ENCODE assay signal across 11 mouse cellular contexts in genomic region chr11:84497944-84498343, GRCm38 (mm10). TPM values are rescaled to one million over a fixed set of nuclear protein-coding genes. Genes with fewer than 3 reads are reported as not detected.
DNase-seq lines count a peak whose midpoint lies in the region; ATAC-seq and TF ChIP-seq lines count a peak whose summit lies in the region.
"Had no signal": no experiment of that assay in that cellular context is flagged by ENCODE, and none has a peak within 500 bp of the region (broad histone marks: within the 10 kb centered on the region; RNA-seq: fewer than 3 reads in every experiment).

No protein-coding gene starts in this region.

- no peaks in the 10 kb centered on the region for H3K9me3 ChIP-seq in hindbrain, embryonic 11.5 days (ENCODE audit: control insufficient read depth, low read length)
- no peaks in the 10 kb centered on the region for H3K9me3 ChIP-seq in hindbrain, embryonic 16.5 days (ENCODE audit: control insufficient read depth, low read length)
- no peaks in the 10 kb centered on the region for H3K9me3 ChIP-seq in lung, embryonic 14.5 days (ENCODE audit: low read depth, low read length)
- H3K9me3 ChIP-seq: G1E; hindbrain, embryonic 12.5 days had no signal

- CTCF ChIA-PET in Patski (lab: Charles Lee) = no interaction called here

- H3K9ac ChIP-seq in hindbrain, embryonic 11.5 days (ENCODE audit: low read depth, low read length) = no peak overlapping the region
- H3K9ac ChIP-seq in hindbrain, embryonic 16.5 days (ENCODE audit: low read depth, low read length) = no peak overlapping the region
- no peak overlapping the region for H3K9ac ChIP-seq in lung, embryonic 14.5 days
- H3K9ac ChIP-seq: hindbrain, embryonic 12.5 days had no signal

- POLR2A ChIA-PET in Patski (lab: Charles Lee) = no interaction called here

- H3K27me3 ChIP-seq in hindbrain, embryonic 11.5 days (ENCODE audit: control insufficient read depth, insufficient read depth, low read length) = no peaks in the 10 kb centered on the region
- H3K27me3 ChIP-seq in hindbrain, embryonic 16.5 days (replicated peaks; ENCODE audit: control insufficient read depth, insufficient read depth, low read length) = no peaks in the 10 kb centered on the region
- no peaks in the 10 kb centered on the region for H3K27me3 ChIP-seq in lung, embryonic 14.5 days (ENCODE audit: insufficient read depth, low read length)
- no peaks in the 10 kb centered on the region for H3K27me3 ChIP-seq in Patski
- H3K27me3 ChIP-seq: hindbrain, embryonic 12.5 days had no signal

- H3K4me2 ChIP-seq in hindbrain, embryonic 11.5 days (replicated peaks; ENCODE audit: low read depth, low read length) = no peak overlapping the region
- no peak overlapping the region for H3K4me2 ChIP-seq in hindbrain, embryonic 16.5 days (ENCODE audit: low read length)
- H3K4me2 ChIP-seq in lung, embryonic 14.5 days = no peak overlapping the region
- H3K4me2 ChIP-seq: hindbrain, embryonic 12.5 days had no signal

- in situ Hi-C loops in Patski (cut with MboI; ENCODE audit: low pct_unique_long_range_greater_than_20kb) = no loop called here

- ATAC-seq in hindbrain, embryonic 11.5 days (ENCODE audit: low FRiP score) = no peak
- no peak for ATAC-seq in hindbrain, embryonic 16.5 days
- no peak for ATAC-seq in lung, embryonic 14.5 days (ENCODE audit: insufficient read depth)
- no peak for ATAC-seq in Patski

- peak; percentile 34 for TF ChIP-seq CTCF in lung, embryonic 14.5 days (IDR thresholded peaks at IDR 0.05; ENCODE audit: low read depth)
- TF ChIP-seq CTCF in Patski (IDR thresholded peaks at IDR 0.05) = peak; percentile 63

- no peaks in the 10 kb centered on the region for H3K36me3 ChIP-seq in hindbrain, embryonic 11.5 days (ENCODE audit: control insufficient read depth, insufficient read depth, low read length)
- H3K36me3 ChIP-seq in hindbrain, embryonic 16.5 days (ENCODE audit: control insufficient read depth, insufficient read depth, low read length) = peaks cover 5% of the 10 kb centered on the region
- peaks cover 28% of the 10 kb centered on the region for H3K36me3 ChIP-seq in lung, embryonic 14.5 days (ENCODE audit: insufficient read depth)

- WGBS in hindbrain, embryonic 11.5 days = 74% methylated on average over 2 of the region's 2 CpGs
- WGBS in hindbrain, embryonic 16.5 days = 72% methylated on average over 2 of the region's 2 CpGs
- WGBS in lung, embryonic 14.5 days = 73% methylated on average over 2 of the region's 2 CpGs

- no peak overlapping the region for H3K27ac ChIP-seq in hindbrain, embryonic 11.5 days (ENCODE audit: low read depth, low read length)
- no peak overlapping the region for H3K27ac ChIP-seq in hindbrain, embryonic 16.5 days (ENCODE audit: low read depth, low read length)
- no peak overlapping the region for H3K27ac ChIP-seq in lung, embryonic 14.5 days (ENCODE audit: low read depth)
- H3K27ac ChIP-seq: hindbrain, embryonic 12.5 days had no signal

- no peak overlapping the region for H3K4me3 ChIP-seq in hindbrain, embryonic 11.5 days (ENCODE audit: low read depth, low read length)
- H3K4me3 ChIP-seq in hindbrain, embryonic 16.5 days (ENCODE audit: low read length) = no peak overlapping the region
- H3K4me3 ChIP-seq in lung, embryonic 14.5 days (ENCODE audit: low read depth, low read length) = no peak overlapping the region
- H3K4me3 ChIP-seq: hindbrain, embryonic 12.5 days had no signal

- peak; percentile 29 for DNase-seq in hindbrain, embryonic 11.5 days (ENCODE audit: low spot score)
- no peak for DNase-seq in lung, embryonic 14.5 days
- DNase-seq in lung, postnatal 25 days (ENCODE audit: low spot score) = no peak
- DNase-seq in Patski (ENCODE audit: low read depth, low spot score) = no peak
- DNase-seq in embryo, embryonic 10.5 days (ENCODE audit: low spot score) = peak; percentile 39
- no peak for DNase-seq in urinary bladder, postnatal 14 days (ENCODE audit: low spot score)
- no peak for DNase-seq in testis, postnatal 14 days (ENCODE audit: low spot score)
- DNase-seq: lung, postnatal 4 days had no signal

- H3K4me1 ChIP-seq in hindbrain, embryonic 11.5 days (replicated peaks; ENCODE audit: control insufficient read depth, insufficient read depth, low read length) = no peaks in the 10 kb centered on the region
- peaks cover 2% of the 10 kb centered on the region; the same call in 1 of the 2 replicates for H3K4me1 ChIP-seq in hindbrain, embryonic 16.5 days (ENCODE audit: control insufficient read depth, insufficient read depth, low read depth, low read length)
- no peaks in the 10 kb centered on the region for H3K4me1 ChIP-seq in lung, embryonic 14.5 days (ENCODE audit: insufficient read depth)

RNA-seq across cellular contexts. Expression of gene Aatf, which starts 15.4 kb away (rescaled TPM):
- 59.9 and 64.5 TPM in 2 replicates for polyA plus RNA-seq in hindbrain, embryonic 11.5 days (2014; fragmentation: Nextera tagmentation; extraction: Ambion mirVana)
- polyA plus RNA-seq in hindbrain, embryonic 16.5 days (2015; fragmentation: Nextera tagmentation; extraction: Ambion mirVana) = 51.0 and 52.1 TPM in 2 replicates
- polyA plus RNA-seq in lung, embryonic 14.5 days (2014; fragmentation: Nextera tagmentation; extraction: Ambion mirVana) = 44.9 and 48.0 TPM in 2 replicates
- polyA plus RNA-seq in Patski (2021) = 40.9 TPM

RNA-seq across cellular contexts. Expression of gene Lhx1, which starts 27.4 kb away (rescaled TPM):
- 53.3 and 57.3 TPM in 2 replicates for polyA plus RNA-seq in hindbrain, embryonic 11.5 days (2014; fragmentation: Nextera tagmentation; extraction: Ambion mirVana)
- 35.9 and 43.0 TPM in 2 replicates for polyA plus RNA-seq in hindbrain, embryonic 16.5 days (2015; fragmentation: Nextera tagmentation; extraction: Ambion mirVana)
- not detected in 2 replicates for polyA plus RNA-seq in lung, embryonic 14.5 days (2014; fragmentation: Nextera tagmentation; extraction: Ambion mirVana)
- 1.1 TPM for polyA plus RNA-seq in Patski (2021)
- polyA plus RNA-seq: G1E had no signal

Comparison
In these comparisons a context has a peak if more than half of its experiments do, and no peak if none do; other contexts are left out.
1. DNase-seq: peak in hindbrain, embryonic 11.5 days (single experiment) and embryo, embryonic 10.5 days (single experiment); none in lung, embryonic 14.5 days (single experiment), lung, postnatal 25 days (single experiment), Patski (single experiment), urinary bladder, postnatal 14 days (single experiment) and testis, postnatal 14 days (single experiment).
2. RNA of gene Lhx1, which starts 27.4 kb away (polyA plus RNA-seq): 53.3 to 57.3 TPM in hindbrain, embryonic 11.5 days and 35.9 to 43.0 TPM in hindbrain, embryonic 16.5 days; 1.1 TPM in Patski (single experiment) and not detected in lung, embryonic 14.5 days; every median in the first group is over 10 times any median in the second.